9 mouse cellular contexts compared by ENCODE assay signal in the genomic region with DNA sequence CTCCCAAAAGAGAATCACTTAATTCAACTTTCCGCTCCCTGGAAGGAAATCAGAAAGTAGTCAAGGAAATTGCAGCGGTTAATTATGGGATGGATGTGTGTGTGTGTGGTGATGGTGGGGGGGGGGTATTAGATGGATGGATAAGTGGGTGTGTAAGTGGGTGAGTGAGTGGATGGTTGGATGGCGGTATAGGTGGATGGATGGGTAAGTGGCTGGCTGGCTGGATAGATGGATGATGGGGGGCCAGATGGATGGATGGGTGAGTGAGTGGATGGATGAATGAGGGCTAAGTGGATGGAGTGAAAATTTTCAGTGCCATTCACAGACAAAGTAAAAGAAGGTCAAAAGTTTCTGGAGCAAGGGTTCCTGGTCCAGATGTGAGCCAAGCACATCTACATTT. TPM values are rescaled to one million over a fixed set of nuclear protein-coding genes. Genes with fewer than 3 reads are reported as not detected.
DNase-seq lines count a peak whose midpoint lies in the region; ATAC-seq and TF ChIP-seq lines count a peak whose summit lies in the region.
"Had no signal": no experiment of that assay in that cellular context is flagged by ENCODE, and none has a peak within 500 bp of the region (broad histone marks: within the 10 kb centered on the region; RNA-seq: fewer than 3 reads in every experiment).

No protein-coding gene starts in this region.

- TF ChIP-seq CTCF in liver, adult 2 months (IDR thresholded peaks at IDR 0.05; ENCODE audit: low read depth, low read length), result no peak

- ATAC-seq in embryonic facial prominence, embryonic 15.5 days (ENCODE audit: insufficient number of reproducible peaks, low FRiP score, low TSS enrichment, low read depth), result no peak
- no peak for ATAC-seq in intestine, embryonic 16.5 days
- ATAC-seq in neural tube, embryonic 12.5 days (ENCODE audit: low FRiP score, low read depth), result no peak

- peaks cover 23% of the 10 kb centered on the region for H3K4me1 ChIP-seq in liver, adult 2 months (ENCODE audit: control insufficient read depth, insufficient read depth, low read length)
- peaks cover 82% of the 10 kb centered on the region for H3K4me1 ChIP-seq in embryonic facial prominence, embryonic 15.5 days
- H3K4me1 ChIP-seq in intestine, embryonic 16.5 days (ENCODE audit: control insufficient read depth, insufficient read depth, low read length), result peaks cover 24% of the 10 kb centered on the region
- H3K4me1 ChIP-seq in neural tube, embryonic 12.5 days, result peaks cover 18% of the 10 kb centered on the region

- WGBS in liver, adult 2 months, result 52% methylated on average over 3 of the region's 3 CpGs
- WGBS in embryonic facial prominence, embryonic 15.5 days, result 24% methylated on average over 3 of the region's 3 CpGs
- 49% methylated on average over 3 of the region's 3 CpGs for WGBS in intestine, embryonic 16.5 days
- WGBS in neural tube, embryonic 12.5 days, result 47% methylated on average over 3 of the region's 3 CpGs

- peak overlapping the region; percentile 82; the same call in 1 of the 2 replicates for H3K4me3 ChIP-seq in liver, adult 2 months (ENCODE audit: insufficient read depth, low read depth, low read length)
- H3K4me3 ChIP-seq in embryonic facial prominence, embryonic 15.5 days (replicated peaks), result peak overlapping the region; percentile 83
- H3K4me3 ChIP-seq in intestine, embryonic 16.5 days (ENCODE audit: low read length), result peak overlapping the region; percentile 80
- peak overlapping the region; percentile 56 for H3K4me3 ChIP-seq in neural tube, embryonic 12.5 days

- H3K27ac ChIP-seq in liver, adult 2 months (replicated peaks; ENCODE audit: insufficient read depth, low read depth, low read length), result peak overlapping the region; percentile 39; the same call in 1 of the 2 replicates
- peak overlapping the region; percentile 78; the same call in 1 of the 2 replicates for H3K27ac ChIP-seq in embryonic facial prominence, embryonic 15.5 days (replicated peaks)
- H3K27ac ChIP-seq in intestine, embryonic 16.5 days (ENCODE audit: low read length), result no peak overlapping the region
- no peak overlapping the region for H3K27ac ChIP-seq in neural tube, embryonic 12.5 days

- H3K79me2 ChIP-seq in liver, adult 2 months (ENCODE audit: control insufficient read depth, insufficient read depth, low read length), result peaks cover 26% of the 10 kb centered on the region

- no peaks in the 10 kb centered on the region for H3K9me3 ChIP-seq in embryonic facial prominence, embryonic 15.5 days (replicated peaks)
- no peaks in the 10 kb centered on the region for H3K9me3 ChIP-seq in intestine, embryonic 16.5 days (ENCODE audit: control insufficient read depth, low read length)
- H3K9me3 ChIP-seq in neural tube, embryonic 12.5 days, result no peaks in the 10 kb centered on the region

- no peak for TF ChIP-seq POLR2A in liver, adult 2 months (IDR thresholded peaks at IDR 0.05; ENCODE audit: extremely low read depth, insufficient read depth, low read length)

- no peaks in the 10 kb centered on the region for H3K36me3 ChIP-seq in liver, adult 2 months (ENCODE audit: control insufficient read depth, insufficient read depth, low read length)
- 0 out of 2 replicates have a peak, but pooled peaks cover 3% of the 10 kb centered on the region for H3K36me3 ChIP-seq in embryonic facial prominence, embryonic 15.5 days
- H3K36me3 ChIP-seq in intestine, embryonic 16.5 days (ENCODE audit: control insufficient read depth, insufficient read depth, low read length), result no peaks in the 10 kb centered on the region
- no peaks in the 10 kb centered on the region for H3K36me3 ChIP-seq in neural tube, embryonic 12.5 days

- H3K4me2 ChIP-seq in embryonic facial prominence, embryonic 15.5 days (replicated peaks), result peak overlapping the region; percentile 77
- peak overlapping the region; percentile 90 for H3K4me2 ChIP-seq in intestine, embryonic 16.5 days (ENCODE audit: low read depth, low read length)
- H3K4me2 ChIP-seq in neural tube, embryonic 12.5 days (replicated peaks), result peak overlapping the region; percentile 86

- no peaks in the 10 kb centered on the region for H3K27me3 ChIP-seq in liver, adult 2 months (ENCODE audit: control insufficient read depth, insufficient read depth, low read length)
- H3K27me3 ChIP-seq in embryonic facial prominence, embryonic 15.5 days, result no peaks in the 10 kb centered on the region
- no peaks in the 10 kb centered on the region for H3K27me3 ChIP-seq in intestine, embryonic 16.5 days (replicated peaks; ENCODE audit: control insufficient read depth, insufficient read depth, low read length)
- H3K27me3 ChIP-seq in neural tube, embryonic 12.5 days (replicated peaks), result no peaks in the 10 kb centered on the region

- H3K9ac ChIP-seq in liver, adult 2 months (ENCODE audit: low read depth, low read length), result peak overlapping the region; percentile 78; the same call in 1 of the 2 replicates
- 0 out of 2 replicates have a peak overlapping the region, but pooled peaks have one; percentile 83 for H3K9ac ChIP-seq in embryonic facial prominence, embryonic 15.5 days
- peak overlapping the region; percentile 86 for H3K9ac ChIP-seq in intestine, embryonic 16.5 days (ENCODE audit: low read depth, low read length)
- H3K9ac ChIP-seq in neural tube, embryonic 12.5 days, result no peak overlapping the region; the same call in 1 of the 2 replicates

- no peak for DNase-seq in liver, adult 2 months (ENCODE audit: extremely low read depth, low read depth, low spot score)
- DNase-seq in liver, result no peak
- no peak for DNase-seq in ovary, adult 18-20 months (ENCODE audit: low spot score)
- DNase-seq in thymus, postnatal 0 days (ENCODE audit: low spot score), result no peak
- DNase-seq in cerebellum, adult 11 months, result no peak

RNA-seq across cellular contexts. Expression of a gene that starts 0.5 kb away (rescaled TPM):
- 24.5 and 27.3 TPM in 2 replicates for total RNA-seq in liver, adult 2 months (2014; rRNA removed)
- polyA plus RNA-seq in liver, adult 2 months (2012; rRNA removed), result 32.9 and 38.3 TPM in 2 replicates
- 92.0 and 93.3 TPM in 2 replicates for polyA plus RNA-seq in embryonic facial prominence, embryonic 15.5 days (2015; fragmentation: Nextera tagmentation; extraction: Ambion mirVana)
- polyA plus RNA-seq in intestine, embryonic 16.5 days (2015; fragmentation: Nextera tagmentation; extraction: Ambion mirVana), result 39.0 and 42.7 TPM in 2 replicates
- polyA plus RNA-seq in neural tube, embryonic 12.5 days (2016; fragmentation: Nextera tagmentation; extraction: Ambion mirVana), result 33.9 and 35.4 TPM in 2 replicates
- polyA plus RNA-seq in thymus, postnatal 0 days (2015; fragmentation: Nextera tagmentation; extraction: Ambion mirVana), result 11.4 TPM in 2 replicates

RNA-seq across cellular contexts. Expression of a gene that starts 3.7 kb away (rescaled TPM):
- 13.5 and 16.8 TPM in 2 replicates for total RNA-seq in liver, adult 2 months (2014; rRNA removed)
- 36.6 and 40.1 TPM in 2 replicates for polyA plus RNA-seq in liver, adult 2 months (2012; rRNA removed)
- polyA plus RNA-seq in embryonic facial prominence, embryonic 15.5 days (2015; fragmentation: Nextera tagmentation; extraction: Ambion mirVana), result 20.6 and 22.0 TPM in 2 replicates
- 4.5 and 11.3 TPM in 2 replicates for polyA plus RNA-seq in intestine, embryonic 16.5 days (2015; fragmentation: Nextera tagmentation; extraction: Ambion mirVana)
- polyA plus RNA-seq in neural tube, embryonic 12.5 days (2016; fragmentation: Nextera tagmentation; extraction: Ambion mirVana), result 24.4 and 27.2 TPM in 2 replicates
- polyA plus RNA-seq in thymus, postnatal 0 days (2015; fragmentation: Nextera tagmentation; extraction: Ambion mirVana), result 21.8 and 28.9 TPM in 2 replicates

RNA-seq across cellular contexts. Expression of a gene that starts 32.5 kb away (rescaled TPM):
- 36.6 and 37.7 TPM in 2 replicates for total RNA-seq in liver, adult 2 months (2014; rRNA removed)
- 49.4 and 50.3 TPM in 2 replicates for polyA plus RNA-seq in liver, adult 2 months (2012; rRNA removed)
- 38.6 and 39.4 TPM in 2 replicates for polyA plus RNA-seq in embryonic facial prominence, embryonic 15.5 days (2015; fragmentation: Nextera tagmentation; extraction: Ambion mirVana)
- polyA plus RNA-seq in intestine, embryonic 16.5 days (2015; fragmentation: Nextera tagmentation; extraction: Ambion mirVana), result 50.8 and 59.7 TPM in 2 replicates
- 65.1 and 67.1 TPM in 2 replicates for polyA plus RNA-seq in neural tube, embryonic 12.5 days (2016; fragmentation: Nextera tagmentation; extraction: Ambion mirVana)
- polyA plus RNA-seq in thymus, postnatal 0 days (2015; fragmentation: Nextera tagmentation; extraction: Ambion mirVana), result 18.2 and 18.8 TPM in 2 replicates

RNA-seq across cellular contexts. Expression of a gene that starts 48.6 kb away (rescaled TPM):
- not detected in 2 replicates for total RNA-seq in liver, adult 2 months (2014; rRNA removed)
- not detected in 2 replicates for polyA plus RNA-seq in liver, adult 2 months (2012; rRNA removed)
- polyA plus RNA-seq in embryonic facial prominence, embryonic 15.5 days (2015; fragmentation: Nextera tagmentation; extraction: Ambion mirVana), result 0.37 and 0.44 TPM in 2 replicates
- polyA plus RNA-seq in intestine, embryonic 16.5 days (2015; fragmentation: Nextera tagmentation; extraction: Ambion mirVana), result not detected in 2 replicates
- 0.45 TPM in 1 of 2 replicates, not detected in the other for polyA plus RNA-seq in neural tube, embryonic 12.5 days (2016; fragmentation: Nextera tagmentation; extraction: Ambion mirVana)
- polyA plus RNA-seq in thymus, postnatal 0 days (2015; fragmentation: Nextera tagmentation; extraction: Ambion mirVana), result 0.42 and 0.62 TPM in 2 replicates
- total RNA-seq: gastrocnemius, postnatal 10 days had no signal

Comparison
In these comparisons a context has a peak if more than half of its experiments do, and no peak if none do; other contexts are left out.
1. H3K27ac ChIP-seq: peak in liver, adult 2 months (single experiment) and embryonic facial prominence, embryonic 15.5 days (single experiment); none in intestine, embryonic 16.5 days (single experiment) and neural tube, embryonic 12.5 days (single experiment).
2. Peak in every context shown above with its lines, with median percentiles within 50 percentile points of each other: H3K4me3 ChIP-seq and H3K4me2 ChIP-seq.